Mouse (Mus musculus) forebrain, embryonic 16.5 days (tissue): Measurements from ENCODE around the gene Itsn1. TPM values are rescaled to one million over a fixed set of nuclear protein-coding genes. Genes with fewer than 3 reads are reported as not detected.

Source experiments
- ATAC-seq: fragments of 200-750 bp; cut with Nextera tagmentation; 2 replicates; pipeline ENCODE4 v1.8.0; 2017; ENCODE audit warnings: mild to moderate bottlenecking, moderate library complexity
- H3K27ac ChIP-seq: fragments of 300-500 bp; sonication (generic); 2 replicates; pipeline ENCODE4 v1.5.1; 2014; ENCODE audit warnings: low read length, control low read depth
- H3K27me3 ChIP-seq: fragments of 300-500 bp; sonication (generic); replicated peaks from 2 replicates; pipeline ENCODE4 v1.6.1; 2014; ENCODE audit warnings: low read length; ENCODE audit not compliant: control insufficient read depth, insufficient read depth
- H3K36me3 ChIP-seq: fragments of 300-500 bp; sonication (generic); 2 replicates; pipeline ENCODE4 v1.6.1; 2014; ENCODE audit not compliant: control insufficient read depth, insufficient read depth
- H3K4me1 ChIP-seq: fragments of 300-500 bp; sonication (generic); replicated peaks from 2 replicates; pipeline ENCODE4 v1.6.1; 2014; ENCODE audit warnings: low read length; ENCODE audit not compliant: control insufficient read depth, insufficient read depth
- H3K4me2 ChIP-seq: fragments of 300-500 bp; sonication (generic); 2 replicates; pipeline ENCODE4 v1.6.1; 2014; ENCODE audit warnings: mild to moderate bottlenecking, low read length, control low read depth
- H3K4me3 ChIP-seq: fragments of 300-500 bp; sonication (generic); replicated peaks from 2 replicates; pipeline ENCODE4 v1.5.1; 2014; ENCODE audit warnings: mild to moderate bottlenecking, low read length, control low read depth
- H3K9ac ChIP-seq: fragments of 300-500 bp; sonication (generic); replicated peaks from 2 replicates; pipeline ENCODE4 v1.6.1; 2014; ENCODE audit warnings: low read depth, low read length, control low read depth
- H3K9me3 ChIP-seq: fragments of 300-500 bp; sonication (generic); 2 replicates; pipeline ENCODE4 v1.6.1; 2016; ENCODE audit warnings: low read length; ENCODE audit not compliant: control insufficient read depth
- WGBS: fragments of 180-500 bp; shearing (Covaris S2); extraction: QIAGEN DNeasy Blood & Tissue Kit; methylation state at CpG from one replicate; pipeline ENCODE4 v1.1.7; 2014; 5-methylcytosine and 5-hydroxymethylcytosine counted together
- polyA plus RNA-seq: library from polyadenylated mRNA; unstranded; fragments of >200 nt; fragmentation: Nextera tagmentation; extraction: Ambion mirVana; gene quantifications from 2 replicates; pipeline ENCODE4 v1.2.1, GENCODE M21; 2015

Itsn1 gene
- polyA plus RNA-seq, 1 experiment from 2014 or later, result 86.3 TPM

GRCm38 (mm10) chr16:91761761-91762160, 32.7 kb downstream of the Itsn1 start:
- no peaks in the 10 kb centered on the region for H3K36me3 ChIP-seq
- H3K27me3 ChIP-seq, result no peaks in the 10 kb centered on the region
- no peak overlapping the region for H3K4me3 ChIP-seq
- WGBS, result 87% methylated on average over 3 of the region's 3 CpGs
- no peak overlapping the region for H3K4me2 ChIP-seq
- peaks cover 18% of the 10 kb centered on the region for H3K4me1 ChIP-seq
- no peaks in the 10 kb centered on the region for H3K9me3 ChIP-seq
- ATAC-seq, result no peak
- no peak overlapping the region for H3K27ac ChIP-seq
- no peak overlapping the region for H3K9ac ChIP-seq

GRCm38 (mm10) chr16:91762476-91762875, 33.4 kb downstream of the Itsn1 start:
- H3K4me1 ChIP-seq, result peaks cover 21% of the 10 kb centered on the region

GRCm38 (mm10) chr16:91763975-91764374, 34.9 kb downstream of the Itsn1 start:
- H3K4me2 ChIP-seq, result no peak overlapping the region
- H3K27me3 ChIP-seq, result no peaks in the 10 kb centered on the region
- H3K36me3 ChIP-seq, result no peaks in the 10 kb centered on the region
- H3K4me1 ChIP-seq, result peaks cover 21% of the 10 kb centered on the region
- H3K4me3 ChIP-seq, result no peak overlapping the region
- whole genome bisulfite sequencing, result 66% methylated on average over 6 of the region's 6 CpGs
- H3K27ac ChIP-seq, result no peak overlapping the region
- H3K9me3 ChIP-seq, result no peaks in the 10 kb centered on the region
- no peak for ATAC-seq
- H3K9ac ChIP-seq, result no peak overlapping the region

More at GRCm38 (mm10) chr16:91762476-91762875, 33.4 kb downstream of the Itsn1 start:
- Histone ChIP-seq H3K9ac (no peak overlapping the region), H3K4me2 (no peak overlapping the region), H3K27ac (no peak overlapping the region), H3K36me3 (no peaks in the 10 kb centered on the region), H3K9me3 (no peaks in the 10 kb centered on the region), H3K4me3 (no peak overlapping the region), H3K27me3 (no peaks in the 10 kb centered on the region)
- WGBS, result 74% methylated on average over 7 of the region's 7 CpGs
- no peak for ATAC-seq

GRCm38 (mm10) chr16:91764414-91764813, 35.3 kb downstream of the Itsn1 start:
- H3K9me3 ChIP-seq, result no peaks in the 10 kb centered on the region
- no peaks in the 10 kb centered on the region for H3K36me3 ChIP-seq
- H3K4me2 ChIP-seq, result no peak overlapping the region
- H3K4me1 ChIP-seq, result peaks cover 22% of the 10 kb centered on the region
- H3K4me3 ChIP-seq, result no peak overlapping the region
- no peak overlapping the region for H3K27ac ChIP-seq
- WGBS, result 71% methylated on average over 6 of the region's 6 CpGs
- ATAC-seq, result no peak
- H3K27me3 ChIP-seq, result no peaks in the 10 kb centered on the region
- no peak overlapping the region for H3K9ac ChIP-seq

- H3K27ac ChIP-seq, result no peak overlapping the region
- H3K27me3 ChIP-seq, result no peaks in the 10 kb centered on the region
- 84% methylated on average over 15 of the region's 15 CpGs for WGBS
- H3K36me3 ChIP-seq, result no peaks in the 10 kb centered on the region
- H3K9me3 ChIP-seq, result no peaks in the 10 kb centered on the region
- ATAC-seq, result no peak
- no peak overlapping the region for H3K4me3 ChIP-seq
- H3K4me2 ChIP-seq, result no peak overlapping the region
- peaks cover 30% of the 10 kb centered on the region for H3K4me1 ChIP-seq
- H3K9ac ChIP-seq, result no peak overlapping the region
These were observed 36.2 kb downstream of the Itsn1 start for GRCm38 (mm10) chr16:91765121-91765815.

GRCm38 (mm10) chr16:91765816-91766210, 36.7 kb downstream of the Itsn1 start:
- Histone ChIP-seq H3K4me1 (peaks cover 36% of the 10 kb centered on the region), H3K27me3 (no peaks in the 10 kb centered on the region), H3K9me3 (no peaks in the 10 kb centered on the region), H3K36me3 (no peaks in the 10 kb centered on the region), H3K4me2 (no peak overlapping the region), H3K27ac (no peak overlapping the region), H3K4me3 (no peak overlapping the region), H3K9ac (no peak overlapping the region)
- ATAC-seq, result no peak
- 81% methylated on average over 15 of the region's 15 CpGs for WGBS

GRCm38 (mm10) chr16:91767165-91767701, 38.2 kb downstream of the Itsn1 start:
- ATAC-seq, result no peak
- Histone ChIP-seq H3K27ac (no peak overlapping the region; the same call in 1 of the 2 replicates), H3K4me3 (no peak overlapping the region), H3K36me3 (no peaks in the 10 kb centered on the region), H3K4me1 (peaks cover 41% of the 10 kb centered on the region), H3K4me2 (no peak overlapping the region), H3K9me3 (no peaks in the 10 kb centered on the region), H3K27me3 (no peaks in the 10 kb centered on the region), H3K9ac (no peak overlapping the region)
- WGBS, result 71% methylated on average over 11 of the region's 11 CpGs

- 98% methylated on average over 6 of the region's 6 CpGs for WGBS
- Histone ChIP-seq H3K27ac (no peak overlapping the region), H3K27me3 (no peaks in the 10 kb centered on the region), H3K4me2 (no peak overlapping the region), H3K36me3 (no peaks in the 10 kb centered on the region), H3K9ac (no peak overlapping the region), H3K4me1 (peaks cover 39% of the 10 kb centered on the region), H3K4me3 (no peak overlapping the region), H3K9me3 (no peaks in the 10 kb centered on the region)
- no peak for ATAC-seq
These were observed 39.5 kb downstream of the Itsn1 start for GRCm38 (mm10) chr16:91768586-91768985.

GRCm38 (mm10) chr16:91769911-91770310, 40.8 kb downstream of the Itsn1 start:
- no peak for ATAC-seq
- Histone ChIP-seq H3K36me3 (no peaks in the 10 kb centered on the region), H3K4me1 (peaks cover 36% of the 10 kb centered on the region), H3K9ac (no peak overlapping the region), H3K27me3 (no peaks in the 10 kb centered on the region), H3K9me3 (no peaks in the 10 kb centered on the region), H3K4me3 (no peak overlapping the region), H3K4me2 (no peak overlapping the region), H3K27ac (no peak overlapping the region; the same call in 1 of the 2 replicates)
- 69% methylated on average over 5 of the region's 5 CpGs for WGBS
